Mouse (Mus musculus) liver, postnatal 0 days (tissue): Measurements from ENCODE around the gene Sugp1.

Source experiments
- CTCF ChIP-seq: sonication (generic); IDR thresholded peaks from 2 replicates; pipeline ENCODE4 v1.5.1; 2016; ENCODE audit warnings: antibody characterized with exemption, low read depth
- EP300 ChIP-seq: IDR thresholded peaks from 2 replicates; pipeline ENCODE4 v1.6.1; 2016; ENCODE audit warnings: antibody characterized with exemption, low read depth, mild to moderate bottlenecking

- TF ChIP-seq CTCF (no peak), EP300 (no peak)
Observed at GRCm38 (mm10) chr8:70110451-70110850, 67.8 kb downstream of the Sugp1 start.
